Mouse (Mus musculus) testis, adult 2 months (tissue): Measurements from ENCODE around the gene Catsperz. TPM values are rescaled to one million over a fixed set of nuclear protein-coding genes. Genes with fewer than 3 reads are reported as not detected.

Experiments used
- H3K27ac ChIP-seq: fragments of 200-500 bp; 2 replicates; pipeline ENCODE4 v1.5.1; 2012; ENCODE audit warnings: low read depth, low read length; ENCODE audit not compliant: control insufficient read depth, insufficient read depth
- H3K27me3 ChIP-seq: fragments of 200-500 bp; 2 replicates; pipeline ENCODE4 v1.6.1; 2012; ENCODE audit warnings: mild to moderate bottlenecking, low read length, moderate library complexity; ENCODE audit not compliant: control insufficient read depth, insufficient read depth
- H3K36me3 ChIP-seq: fragments of 200-500 bp; 2 replicates; pipeline ENCODE4 v1.6.1; 2012; ENCODE audit warnings: mild to moderate bottlenecking, low read length; ENCODE audit not compliant: control insufficient read depth, insufficient read depth
- H3K4me1 ChIP-seq: fragments of 200-500 bp; 2 replicates; pipeline ENCODE4 v1.6.1; 2012; ENCODE audit warnings: low read length; ENCODE audit not compliant: control insufficient read depth, insufficient read depth
- H3K4me3 ChIP-seq: fragments of 200-500 bp; 2 replicates; pipeline ENCODE4 v1.5.1; 2012; ENCODE audit warnings: low read depth, mild to moderate bottlenecking, low read length, moderate library complexity, mixed read lengths; ENCODE audit not compliant: control insufficient read depth
- CTCF ChIP-seq: fragments of 200-500 bp; IDR thresholded peaks from 2 replicates; pipeline ENCODE4 v1.5.1; 2012; ENCODE audit warnings: low read depth, mild to moderate bottlenecking, inconsistent platforms, low read length, moderate library complexity; ENCODE audit not compliant: control insufficient read depth, insufficient read depth, insufficient replicate concordance
- POLR2A ChIP-seq: fragments of 200-500 bp; IDR thresholded peaks from 2 replicates; pipeline ENCODE4 v1.6.1; 2012; ENCODE audit warnings: low read depth, mild to moderate bottlenecking, inconsistent platforms, low read length, moderate library complexity; ENCODE audit not compliant: control insufficient read depth
- polyA plus RNA-seq: library from polyadenylated mRNA; depleted of rRNA; stranded (reverse); fragments of >200 nt; gene quantifications from 2 replicates; pipeline ENCODE4 v1.2.3, GENCODE M21; 2012

Catsperz gene
- polyA plus RNA-seq, 1 experiment, result 1,294 TPM

DNA sequence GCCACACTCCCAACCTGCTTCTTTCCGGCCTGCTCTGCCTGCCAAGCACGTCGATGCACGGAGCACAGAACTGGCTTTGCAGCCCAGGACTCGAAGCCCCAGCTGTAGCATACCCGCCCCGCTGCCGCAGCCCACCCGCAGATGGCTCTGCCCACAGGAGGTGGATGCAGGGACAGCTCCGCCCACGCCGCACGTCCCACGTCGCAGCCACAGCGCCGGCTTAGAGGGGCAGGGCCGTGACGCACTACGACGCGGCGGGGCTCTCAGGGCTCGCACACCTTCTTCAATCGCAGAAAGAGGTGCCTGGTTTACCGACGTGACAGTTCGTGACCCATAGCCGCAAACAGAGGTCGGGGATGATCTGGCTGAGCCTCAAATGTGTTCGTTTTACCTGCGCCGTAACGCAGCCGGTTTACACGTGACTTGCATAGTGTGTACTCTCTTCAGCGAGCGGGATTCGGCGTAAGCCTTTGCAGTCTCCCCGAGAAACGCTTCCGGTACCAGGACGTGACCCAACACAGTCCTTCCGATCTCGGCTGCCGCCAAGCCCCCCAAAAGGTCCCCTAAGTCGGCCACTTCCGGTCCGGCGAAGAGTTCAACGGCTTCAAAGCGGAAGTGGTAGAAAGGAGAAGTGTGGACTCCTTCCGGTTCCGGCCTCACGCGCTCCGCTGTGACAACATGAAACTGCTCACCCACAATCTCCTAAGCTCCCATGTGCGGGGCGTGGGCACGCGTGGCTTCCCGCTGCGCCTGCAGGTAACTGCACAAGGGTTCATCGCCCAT, 15.5 kb downstream of the Catsperz start, which contains the start of the genes Trmt112 and Prdx5:
Trmt112 (plus strand) TSS at position 192 of the 783 bp plus-strand sequence.
Prdx5 (minus strand) TSS at position 600 of the 783 bp plus-strand sequence.
- Histone ChIP-seq H3K27me3 (no peaks in the 10 kb centered on the region), H3K4me1 (peaks cover 23% of the 10 kb centered on the region), H3K27ac (peak within 1 kb of the TSS; percentile 99), H3K36me3 (peaks cover 2% of the 10 kb centered on the region; the same call in 1 of the 2 replicates), H3K4me3 (peak within 1 kb of the TSS; percentile 93)
- peak; percentile 59 for TF ChIP-seq POLR2A
- TF ChIP-seq CTCF, result no peak

DNA sequence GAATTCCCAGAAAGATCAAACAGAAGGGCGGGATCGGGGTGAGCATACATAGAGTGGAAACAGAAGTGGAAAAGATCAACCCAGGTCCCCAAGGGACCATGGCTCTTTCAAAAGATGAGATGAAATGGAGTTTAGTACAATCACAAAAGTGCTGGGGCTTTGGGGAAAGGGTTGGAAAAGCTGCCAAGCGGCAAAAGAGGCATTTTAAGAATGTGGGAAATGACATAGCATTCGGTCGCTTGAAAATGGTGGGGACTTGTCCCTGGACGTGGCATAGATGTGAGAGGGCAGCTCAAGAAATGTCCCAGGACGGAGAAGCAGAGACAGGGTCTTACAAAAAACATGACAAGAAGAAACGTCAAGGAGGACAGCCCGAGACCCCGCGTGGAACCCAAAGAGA, 16.2 kb downstream of the Catsperz start:
- peak overlapping the region; percentile 93 for H3K4me3 ChIP-seq
- no peak for TF ChIP-seq POLR2A
- TF ChIP-seq CTCF, result no peak
- H3K4me1 ChIP-seq, result peaks cover 23% of the 10 kb centered on the region
- H3K36me3 ChIP-seq, result peaks cover 2% of the 10 kb centered on the region; the same call in 1 of the 2 replicates
- peak overlapping the region; percentile 99 for H3K27ac ChIP-seq
- no peaks in the 10 kb centered on the region for H3K27me3 ChIP-seq

- TF ChIP-seq CTCF, result no peak
- no peak for TF ChIP-seq POLR2A
- no peak overlapping the region for H3K27ac ChIP-seq
These were observed 17.2 kb downstream of the Catsperz start for GRCm38 (mm10) chr19:6907811-6908540.

DNA sequence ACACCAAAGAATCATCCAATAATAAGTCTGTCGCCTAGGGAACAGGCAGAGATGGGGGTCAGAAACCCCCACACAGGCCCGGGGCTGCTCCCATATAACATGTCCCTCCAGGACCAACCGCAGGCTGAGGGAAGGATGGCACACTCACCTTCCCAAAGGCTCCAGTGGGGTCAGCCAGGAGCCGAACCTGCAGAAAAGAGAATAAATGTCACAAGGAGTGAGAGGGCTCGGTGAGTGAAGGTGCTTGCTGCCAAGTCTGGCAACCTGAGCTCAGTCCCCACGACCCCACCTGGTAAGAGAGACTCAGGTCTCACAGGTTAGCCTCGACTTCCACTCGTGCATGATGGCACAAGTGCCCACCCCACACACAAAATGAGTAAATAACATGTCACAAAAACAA, 18.1 kb downstream of the Catsperz start:
- H3K4me1 ChIP-seq, result peaks cover 23% of the 10 kb centered on the region
- no peak overlapping the region for H3K27ac ChIP-seq
- no peaks in the 10 kb centered on the region for H3K27me3 ChIP-seq
- H3K36me3 ChIP-seq, result peaks cover 2% of the 10 kb centered on the region; the same call in 1 of the 2 replicates
- no peak overlapping the region for H3K4me3 ChIP-seq
- TF ChIP-seq POLR2A (no peak), CTCF (no peak)

More at GRCm38 (mm10) chr19:6907811-6908540, 17.2 kb downstream of the Catsperz start:
- Histone ChIP-seq H3K27me3 (no peaks in the 10 kb centered on the region), H3K4me3 (peak overlapping the region; percentile 93), H3K36me3 (peaks cover 2% of the 10 kb centered on the region; the same call in 1 of the 2 replicates), H3K4me1 (peaks cover 23% of the 10 kb centered on the region)

DNA sequence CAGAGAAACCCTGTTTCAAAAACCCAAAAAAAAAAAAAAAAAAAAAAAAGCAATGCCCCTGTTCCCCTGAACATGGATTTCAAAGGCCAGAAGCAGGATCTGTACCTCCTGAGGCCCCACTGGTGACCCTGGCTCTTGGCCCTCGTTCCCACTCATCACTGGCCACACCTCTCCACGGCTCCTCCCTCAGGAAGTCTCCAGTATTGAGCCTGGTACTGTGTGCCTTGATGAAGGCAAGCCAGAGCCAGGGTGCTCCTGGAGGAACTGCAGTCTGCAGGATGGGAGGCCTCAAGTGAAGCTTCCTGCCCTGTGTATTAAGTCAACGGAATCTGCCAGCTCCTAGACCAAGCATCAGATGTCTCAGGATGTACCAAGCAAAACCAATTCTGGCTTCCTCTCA, 19.0 kb downstream of the Catsperz start:
- H3K27me3 ChIP-seq, result no peaks in the 10 kb centered on the region
- peaks cover 22% of the 10 kb centered on the region for H3K4me1 ChIP-seq
- H3K4me3 ChIP-seq, result no peak overlapping the region
- no peak overlapping the region for H3K27ac ChIP-seq
- no peaks in the 10 kb centered on the region; the same call in 1 of the 2 replicates for H3K36me3 ChIP-seq
- TF ChIP-seq POLR2A, result no peak
- no peak for TF ChIP-seq CTCF

DNA sequence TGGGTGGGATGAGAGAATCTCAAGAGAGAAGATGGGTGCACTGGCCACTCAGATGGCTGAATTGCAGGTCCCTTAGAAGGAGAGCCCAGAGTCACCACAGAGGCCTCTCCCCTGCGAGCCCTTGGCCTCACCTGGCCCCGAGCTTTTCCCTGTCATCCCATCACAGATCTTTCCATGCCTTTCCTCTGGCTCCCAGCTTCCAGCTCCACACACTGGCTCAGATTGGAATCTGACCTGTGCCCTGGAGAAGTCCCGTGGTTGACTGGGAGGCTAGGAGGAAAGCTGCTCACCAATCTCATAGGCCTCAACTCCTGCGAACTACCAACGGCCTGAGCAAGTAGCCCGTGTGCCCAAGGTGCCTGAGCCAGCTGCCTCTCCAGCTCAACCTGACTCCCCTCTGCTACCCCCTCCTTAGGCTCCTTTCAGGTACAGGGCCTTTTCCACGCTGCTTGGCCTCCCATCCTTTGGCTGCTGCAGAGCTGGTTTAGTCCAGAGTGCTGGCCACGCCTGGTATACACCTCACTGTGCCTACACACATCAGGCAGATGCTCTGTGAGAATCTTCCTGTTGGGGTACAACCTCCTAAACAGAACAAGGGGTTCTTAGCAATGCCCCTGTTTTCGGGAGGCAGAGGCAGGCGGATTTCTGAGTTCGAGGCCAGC, 19.6 kb downstream of the Catsperz start:
- H3K4me3 ChIP-seq, result no peak overlapping the region
- H3K36me3 ChIP-seq, result no peaks in the 10 kb centered on the region; the same call in 1 of the 2 replicates
- no peak for TF ChIP-seq CTCF
- TF ChIP-seq POLR2A, result no peak
- H3K4me1 ChIP-seq, result peaks cover 18% of the 10 kb centered on the region
- no peak overlapping the region for H3K27ac ChIP-seq
- H3K27me3 ChIP-seq, result no peaks in the 10 kb centered on the region

DNA sequence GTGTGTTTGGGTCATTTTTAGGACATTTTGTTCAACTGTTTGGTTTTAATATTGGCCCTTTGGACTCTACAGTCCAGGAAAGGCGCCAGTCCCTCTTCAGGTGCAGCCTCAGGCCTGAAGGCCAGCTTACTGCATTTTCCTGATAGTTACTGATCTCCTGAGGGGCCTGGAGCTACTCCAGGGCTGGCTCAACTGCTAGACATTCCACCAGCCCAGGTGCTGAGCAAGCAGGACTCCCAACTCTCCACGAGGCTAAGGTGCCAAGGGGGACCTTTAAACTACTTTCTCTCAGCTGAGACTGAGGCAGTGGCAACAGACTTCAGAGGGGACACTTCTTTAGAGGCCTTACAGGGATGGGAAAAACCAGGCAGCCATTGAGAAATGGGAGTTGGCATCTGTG, 20.3 kb downstream of the Catsperz start:
- no peaks in the 10 kb centered on the region; the same call in 1 of the 2 replicates for H3K36me3 ChIP-seq
- TF ChIP-seq POLR2A (no peak), CTCF (no peak)
- peaks cover 15% of the 10 kb centered on the region for H3K4me1 ChIP-seq

More for the DNA sequence above, 20.3 kb downstream of the Catsperz start:
- Histone ChIP-seq H3K4me3 (no peak overlapping the region), H3K27me3 (no peaks in the 10 kb centered on the region), H3K27ac (no peak overlapping the region)
